ENCODE assay signal across 7 mouse cellular contexts in the genomic region with DNA sequence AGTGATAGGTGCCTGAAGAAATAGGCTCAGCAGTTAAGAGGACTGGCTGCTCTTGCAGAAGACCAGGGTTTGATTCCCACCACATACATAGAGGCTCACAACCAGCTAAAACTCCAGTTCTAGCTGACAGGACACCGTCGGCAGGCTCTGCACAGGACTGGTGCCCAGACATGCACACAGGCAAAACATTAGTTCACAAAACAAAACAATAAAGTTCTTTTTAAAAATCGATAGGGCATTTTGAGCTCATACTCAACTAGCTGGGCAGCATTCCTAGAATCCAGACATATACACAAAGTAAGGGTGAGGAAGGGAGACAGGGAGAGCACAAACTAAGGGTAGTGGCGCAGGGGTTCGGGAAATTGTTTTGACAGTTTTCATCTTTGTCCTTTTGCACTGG. TPM values are rescaled to one million over a fixed set of nuclear protein-coding genes. Genes with fewer than 3 reads are reported as not detected.
A peak's percentile ranks its signal among the peaks of the same experiment; 100 is the strongest.
DNase-seq lines count a peak whose midpoint lies in the region; ATAC-seq and TF ChIP-seq lines count a peak whose summit lies in the region.

No protein-coding gene starts in this region.

- 40% methylated on average over 5 of the region's 5 CpGs for WGBS in lung, embryonic 14.5 days
- 52% methylated on average over 5 of the region's 5 CpGs for WGBS in intestine, embryonic 16.5 days

- no peaks in the 10 kb centered on the region for H3K27me3 ChIP-seq in lung, embryonic 14.5 days (ENCODE audit: insufficient read depth, low read length)
- no peaks in the 10 kb centered on the region for H3K27me3 ChIP-seq in intestine, embryonic 16.5 days (replicated peaks; ENCODE audit: control insufficient read depth, insufficient read depth, low read length)
- H3K27me3 ChIP-seq in myocyte (ENCODE audit: control insufficient read depth, insufficient read depth, insufficient read length) = no peaks in the 10 kb centered on the region

- no peak for DNase-seq in lung, embryonic 14.5 days
- DNase-seq in lung, postnatal 25 days (ENCODE audit: low spot score) = no peak
- DNase-seq in right cerebral cortex, postnatal 4 days = no peak

- no peak for ATAC-seq in lung, embryonic 14.5 days (ENCODE audit: insufficient read depth)
- ATAC-seq in intestine, embryonic 16.5 days = no peak
- ATAC-seq in erythroid progenitor cell, adult 5-6 weeks (replicated peaks; ENCODE audit: low FRiP score, poor library complexity, severe bottlenecking) = no peak

- H3ac ChIP-seq in myocyte (ENCODE audit: control insufficient read depth, insufficient read length) = no peak overlapping the region

- H3K4me3 ChIP-seq in lung, embryonic 14.5 days (ENCODE audit: low read depth, low read length) = peak overlapping the region; percentile 96
- H3K4me3 ChIP-seq in embryonic fibroblast, embryonic 13.5 days (ENCODE audit: insufficient read depth, low read length) = 0 out of 2 replicates have a peak overlapping the region, but pooled peaks have one; percentile 1
- H3K4me3 ChIP-seq in intestine, embryonic 16.5 days (ENCODE audit: low read length) = peak overlapping the region; percentile 99
- peak overlapping the region; percentile 73 for H3K4me3 ChIP-seq in myocyte

- TF ChIP-seq CTCF in lung, embryonic 14.5 days (IDR thresholded peaks at IDR 0.05; ENCODE audit: low read depth) = no peak
- no peak for TF ChIP-seq CTCF in embryonic fibroblast, embryonic 13.5 days (IDR thresholded peaks at IDR 0.05; ENCODE audit: borderline replicate concordance, insufficient read depth, low read length)

- 0 out of 2 replicates have a peak, but pooled peaks cover 3% of the 10 kb centered on the region for H3K36me3 ChIP-seq in lung, embryonic 14.5 days (ENCODE audit: insufficient read depth)
- H3K36me3 ChIP-seq in intestine, embryonic 16.5 days (ENCODE audit: control insufficient read depth, insufficient read depth, low read length) = no peaks in the 10 kb centered on the region
- no peaks in the 10 kb centered on the region for H3K36me3 ChIP-seq in myocyte (ENCODE audit: control insufficient read depth, insufficient read depth)

- TF ChIP-seq POLR2A in embryonic fibroblast, embryonic 13.5 days (IDR thresholded peaks at IDR 0.05; ENCODE audit: low read depth, low read length) = no peak
- TF ChIP-seq POLR2A in myocyte (IDR thresholded peaks at IDR 0.05; ENCODE audit: insufficient read length, low read depth) = no peak

- peaks cover 2% of the 10 kb centered on the region; the same call in 1 of the 2 replicates for H3K4me1 ChIP-seq in lung, embryonic 14.5 days (ENCODE audit: insufficient read depth)
- peaks cover 9% of the 10 kb centered on the region for H3K4me1 ChIP-seq in embryonic fibroblast, embryonic 13.5 days (ENCODE audit: control insufficient read depth, insufficient read depth, low read length)
- H3K4me1 ChIP-seq in intestine, embryonic 16.5 days (ENCODE audit: control insufficient read depth, insufficient read depth, low read length) = peaks cover 20% of the 10 kb centered on the region

- peaks cover 30% of the 10 kb centered on the region for H3K79me2 ChIP-seq in myocyte (ENCODE audit: control insufficient read depth, insufficient read depth)

- peak overlapping the region; percentile 82 for H3K4me2 ChIP-seq in lung, embryonic 14.5 days
- peak overlapping the region; percentile 82 for H3K4me2 ChIP-seq in intestine, embryonic 16.5 days (ENCODE audit: low read depth, low read length)
- H3K4me2 ChIP-seq in myocyte (ENCODE audit: low read depth) = peak overlapping the region; percentile 93

- peak overlapping the region; percentile 69; the same call in 1 of the 2 replicates for H3K9ac ChIP-seq in lung, embryonic 14.5 days
- H3K9ac ChIP-seq in intestine, embryonic 16.5 days (ENCODE audit: low read depth, low read length) = peak overlapping the region; percentile 95

- no peaks in the 10 kb centered on the region for H3K9me3 ChIP-seq in lung, embryonic 14.5 days (ENCODE audit: low read depth, low read length)
- H3K9me3 ChIP-seq in intestine, embryonic 16.5 days (ENCODE audit: control insufficient read depth, low read length) = no peaks in the 10 kb centered on the region

- peak overlapping the region; percentile 97 for H3K27ac ChIP-seq in lung, embryonic 14.5 days (ENCODE audit: low read depth)
- peak overlapping the region; percentile 92 for H3K27ac ChIP-seq in embryonic fibroblast, embryonic 13.5 days (ENCODE audit: insufficient read depth, low read length)
- H3K27ac ChIP-seq in intestine, embryonic 16.5 days (ENCODE audit: low read length) = peak overlapping the region; percentile 100

TF ChIP-seq in myocyte, 11 proteins besides CTCF, POLR2A, EP300 and RAD21:
- TF ChIP-seq MYOG (IDR thresholded peaks at IDR 0.05; ENCODE audit: control insufficient read depth in 1 of 3, insufficient read depth in 1 of 3, insufficient read length in 2 of 3, low read depth in 2 of 3) (no peak), USF1 (IDR thresholded peaks at IDR 0.05; ENCODE audit: low read depth) (no peak), TCF3 (IDR thresholded peaks at IDR 0.05; ENCODE audit: insufficient read length, low read depth) (no peak), E2F4 (IDR thresholded peaks at IDR 0.05; ENCODE audit: insufficient read depth) (no peak), SRF (IDR thresholded peaks at IDR 0.05; ENCODE audit: control insufficient read depth, insufficient read length, low read depth) (no peak), MYOD1 (IDR thresholded peaks at IDR 0.05; ENCODE audit: control insufficient read depth in 1 of 3, insufficient read length in 2 of 3, low read depth in 2 of 3) (no peak), MAX (IDR thresholded peaks at IDR 0.05; ENCODE audit: low read depth) (no peak), TCF12 (IDR thresholded peaks at IDR 0.05; ENCODE audit: insufficient read depth, poor library complexity, severe bottlenecking) (no peak), POLR2AphosphoS2 (IDR thresholded peaks at IDR 0.05; ENCODE audit: insufficient read length, low read depth) (no peak)

RNA-seq across cellular contexts. Expression of a gene that starts 1.4 kb away (rescaled TPM):
- polyA plus RNA-seq in lung, embryonic 14.5 days (2014; fragmentation: Nextera tagmentation; extraction: Ambion mirVana) = 55.8 and 57.1 TPM in 2 replicates
- polyA plus RNA-seq in embryonic fibroblast, embryonic 13.5 days (2011; ENCODE audit: insufficient read length, low read depth, missing spikeins) = 93.7 and 103 TPM in 2 replicates
- polyA plus RNA-seq in intestine, embryonic 16.5 days (2015; fragmentation: Nextera tagmentation; extraction: Ambion mirVana) = 17.8 and 23.4 TPM in 2 replicates
- polyA plus RNA-seq in myocyte (2012; fragmentation: generic; extraction: Trizol) = 16.9 TPM
- total RNA-seq in erythroid progenitor cell, adult 5-6 weeks (2015; ENCODE audit: low replicate concordance) = 28.5 and 50.7 TPM in 2 replicates
- 68.5 and 69.1 TPM in 2 replicates for total RNA-seq in erythroid progenitor cell, adult 5-6 weeks (2017; ENCODE audit: low replicate concordance)

RNA-seq across cellular contexts. Expression of a gene that starts 26.2 kb away (rescaled TPM):
- polyA plus RNA-seq in lung, embryonic 14.5 days (2014; fragmentation: Nextera tagmentation; extraction: Ambion mirVana) = 168 and 197 TPM in 2 replicates
- polyA plus RNA-seq in embryonic fibroblast, embryonic 13.5 days (2011; ENCODE audit: insufficient read length, low read depth, missing spikeins) = 37.8 and 43.2 TPM in 2 replicates
- polyA plus RNA-seq in intestine, embryonic 16.5 days (2015; fragmentation: Nextera tagmentation; extraction: Ambion mirVana) = 156 and 157 TPM in 2 replicates
- polyA plus RNA-seq in myocyte (2012; fragmentation: generic; extraction: Trizol) = 48.7 TPM
- 11.3 and 17.7 TPM in 2 replicates for total RNA-seq in erythroid progenitor cell, adult 5-6 weeks (2015; ENCODE audit: low replicate concordance)
- total RNA-seq in erythroid progenitor cell, adult 5-6 weeks (2017; ENCODE audit: low replicate concordance) = 7.6 and 42.3 TPM in 2 replicates

RNA-seq across cellular contexts. Expression of a gene that starts 26.4 kb away (rescaled TPM):
- 397 and 438 TPM in 2 replicates for polyA plus RNA-seq in lung, embryonic 14.5 days (2014; fragmentation: Nextera tagmentation; extraction: Ambion mirVana)
- polyA plus RNA-seq in embryonic fibroblast, embryonic 13.5 days (2011; ENCODE audit: insufficient read length, low read depth, missing spikeins) = 222 and 270 TPM in 2 replicates
- 415 and 469 TPM in 2 replicates for polyA plus RNA-seq in intestine, embryonic 16.5 days (2015; fragmentation: Nextera tagmentation; extraction: Ambion mirVana)
- 258 TPM for polyA plus RNA-seq in myocyte (2012; fragmentation: generic; extraction: Trizol)
- 32.3 and 33.5 TPM in 2 replicates for total RNA-seq in erythroid progenitor cell, adult 5-6 weeks (2015; ENCODE audit: low replicate concordance)
- total RNA-seq in erythroid progenitor cell, adult 5-6 weeks (2017; ENCODE audit: low replicate concordance) = 5.0 TPM in 1 of 2 replicates, not detected in the other

RNA-seq across cellular contexts. Expression of a gene that starts 38.5 kb away (rescaled TPM):
- polyA plus RNA-seq in lung, embryonic 14.5 days (2014; fragmentation: Nextera tagmentation; extraction: Ambion mirVana) = 272 and 286 TPM in 2 replicates
- 571 and 736 TPM in 2 replicates for polyA plus RNA-seq in embryonic fibroblast, embryonic 13.5 days (2011; ENCODE audit: insufficient read length, low read depth, missing spikeins)
- polyA plus RNA-seq in intestine, embryonic 16.5 days (2015; fragmentation: Nextera tagmentation; extraction: Ambion mirVana) = 300 and 311 TPM in 2 replicates
- polyA plus RNA-seq in myocyte (2012; fragmentation: generic; extraction: Trizol) = 1,152 TPM
- total RNA-seq in erythroid progenitor cell, adult 5-6 weeks (2015; ENCODE audit: low replicate concordance) = 34.8 and 35.7 TPM in 2 replicates
- 9.6 and 10.1 TPM in 2 replicates for total RNA-seq in erythroid progenitor cell, adult 5-6 weeks (2017; ENCODE audit: low replicate concordance)

Comparison
In these comparisons a context has a peak if more than half of its experiments do, and no peak if none do; other contexts are left out.
1. H3K4me3 ChIP-seq: peak in every context shown above with its lines; median percentile 99 in intestine, embryonic 16.5 days; 96 in lung, embryonic 14.5 days; 73 in myocyte; 1 in embryonic fibroblast, embryonic 13.5 days.